Mouse (Mus musculus): Measurements from ENCODE around the gene Gm20683. TPM values are rescaled to one million over a fixed set of nuclear protein-coding genes. Genes with fewer than 3 reads are reported as not detected.

Gm20683 gene
- polyA plus RNA-seq, 1 experiment from 2014 or later, result 14.8 TPM

DNA sequence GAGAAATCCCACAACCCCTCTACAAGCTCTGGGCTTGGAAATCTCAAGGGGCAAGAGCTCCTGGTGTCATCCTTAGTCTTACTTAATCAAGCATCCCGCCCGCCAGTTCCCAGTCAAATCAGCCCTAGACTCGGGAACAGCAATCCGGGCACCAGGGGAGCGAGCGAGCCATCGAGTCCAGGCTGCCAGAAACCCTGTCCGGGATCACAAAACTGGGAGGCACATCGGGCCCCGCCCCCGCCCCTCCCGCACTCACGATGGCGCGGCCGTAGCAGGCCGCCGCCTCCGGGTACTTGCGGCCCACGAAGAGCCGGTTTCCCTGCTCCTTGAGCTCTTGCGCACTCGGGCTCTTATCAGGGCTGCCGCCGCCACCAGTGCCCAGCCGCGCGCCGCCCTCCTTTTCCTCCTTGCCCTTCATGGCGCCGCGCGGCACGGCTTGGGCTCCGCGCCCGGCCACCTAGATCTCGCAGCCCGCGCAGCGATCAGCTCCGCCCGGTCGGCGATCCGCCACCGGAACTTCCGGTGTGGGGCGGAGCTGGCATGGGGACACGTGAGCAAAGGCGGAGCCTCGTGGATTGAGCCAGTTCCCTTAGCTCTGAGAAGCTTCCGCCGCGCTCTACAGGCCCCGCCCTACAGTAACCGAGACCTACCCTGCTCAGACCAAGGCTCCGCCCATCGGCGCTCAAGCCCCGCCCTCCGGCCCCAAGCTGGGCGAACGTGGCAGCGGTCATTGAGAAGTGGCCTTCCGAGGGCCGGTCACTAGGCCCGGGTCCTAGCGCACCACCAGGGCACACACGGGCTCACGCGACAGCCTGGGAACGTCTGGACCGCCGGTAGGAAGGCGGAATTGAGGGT lies 8.9 kb downstream of the Gm20683 start:
- no peaks in the 10 kb centered on the region for H3K27me3 ChIP-seq (replicated peaks; ENCODE audit: control insufficient read depth, insufficient read depth, low read length)
- H3K9ac ChIP-seq (ENCODE audit: low read depth, low read length), result peak overlapping the region; percentile 77
- peak overlapping the region; percentile 98 for H3K27ac ChIP-seq (ENCODE audit: low read depth, low read length)
- peaks cover 75% of the 10 kb centered on the region for H3K4me1 ChIP-seq (ENCODE audit: control insufficient read depth, insufficient read depth, low read depth, low read length)
- under 1% methylated on average over 75 of the region's 77 CpGs for WGBS
- peaks cover 18% of the 10 kb centered on the region for H3K36me3 ChIP-seq (ENCODE audit: control insufficient read depth, insufficient read depth, low read length)
- H3K4me2 ChIP-seq (ENCODE audit: low read length), result peak overlapping the region; percentile 78
- peak; percentile 90 for ATAC-seq
- peak overlapping the region; percentile 74 for H3K4me3 ChIP-seq (ENCODE audit: low read length)
- H3K9me3 ChIP-seq (ENCODE audit: control insufficient read depth, low read length), result no peaks in the 10 kb centered on the region

DNA sequence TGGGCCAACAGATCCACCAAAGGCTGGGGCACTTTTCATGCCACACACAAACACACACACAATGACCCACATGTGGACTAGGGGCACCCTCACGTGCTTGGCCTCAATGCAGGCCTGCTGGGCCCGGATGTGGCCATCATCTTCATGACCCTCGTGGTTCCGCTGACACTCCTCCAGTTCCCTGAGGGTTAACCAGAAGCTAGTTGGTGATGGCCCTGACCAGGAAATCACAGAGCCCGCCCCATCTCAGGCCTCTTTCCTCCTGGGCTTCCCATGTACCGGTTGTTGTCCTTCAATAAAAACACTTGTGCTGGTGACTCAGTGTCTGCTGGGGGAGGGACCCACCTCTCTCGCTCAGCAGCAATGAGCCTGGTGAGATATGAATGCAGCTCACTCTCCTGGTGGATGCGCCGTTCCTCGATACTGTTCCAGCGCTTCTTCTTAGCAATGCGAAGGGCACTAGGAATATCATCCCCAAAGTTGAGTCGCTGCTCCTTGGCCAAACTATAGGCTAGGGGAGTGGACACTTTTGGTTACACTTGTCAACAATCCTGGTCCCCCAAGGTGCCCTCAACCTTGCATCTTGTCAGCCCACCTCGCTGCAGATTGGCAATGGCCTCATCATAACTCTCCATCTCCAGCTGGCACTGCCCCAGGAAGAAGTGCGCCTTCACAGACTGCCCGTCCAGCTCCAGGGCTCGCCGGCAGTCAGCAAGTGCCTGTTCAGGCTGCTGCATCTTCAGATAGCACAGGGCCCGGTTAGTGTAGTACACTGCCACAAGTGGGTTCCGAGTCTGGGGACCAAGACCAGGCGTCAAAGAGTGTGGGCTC lies 9.9 kb downstream of the Gm20683 start:
- Histone ChIP-seq H3K27me3 (replicated peaks; ENCODE audit: control insufficient read depth, insufficient read depth, low read length) (no peaks in the 10 kb centered on the region), H3K9ac (ENCODE audit: low read depth, low read length) (peak overlapping the region; percentile 76), H3K9me3 (ENCODE audit: control insufficient read depth, low read length) (no peaks in the 10 kb centered on the region), H3K36me3 (ENCODE audit: control insufficient read depth, insufficient read depth, low read length) (peaks cover 22% of the 10 kb centered on the region), H3K4me3 (ENCODE audit: low read length) (peak overlapping the region; percentile 74), H3K4me1 (ENCODE audit: control insufficient read depth, insufficient read depth, low read depth, low read length) (peaks cover 71% of the 10 kb centered on the region), H3K27ac (ENCODE audit: low read depth, low read length) (peak overlapping the region; percentile 98), H3K4me2 (ENCODE audit: low read length) (peak overlapping the region; percentile 78)
- WGBS, result 55% methylated on average over 21 of the region's 21 CpGs
- ATAC-seq, result no peak

DNA sequence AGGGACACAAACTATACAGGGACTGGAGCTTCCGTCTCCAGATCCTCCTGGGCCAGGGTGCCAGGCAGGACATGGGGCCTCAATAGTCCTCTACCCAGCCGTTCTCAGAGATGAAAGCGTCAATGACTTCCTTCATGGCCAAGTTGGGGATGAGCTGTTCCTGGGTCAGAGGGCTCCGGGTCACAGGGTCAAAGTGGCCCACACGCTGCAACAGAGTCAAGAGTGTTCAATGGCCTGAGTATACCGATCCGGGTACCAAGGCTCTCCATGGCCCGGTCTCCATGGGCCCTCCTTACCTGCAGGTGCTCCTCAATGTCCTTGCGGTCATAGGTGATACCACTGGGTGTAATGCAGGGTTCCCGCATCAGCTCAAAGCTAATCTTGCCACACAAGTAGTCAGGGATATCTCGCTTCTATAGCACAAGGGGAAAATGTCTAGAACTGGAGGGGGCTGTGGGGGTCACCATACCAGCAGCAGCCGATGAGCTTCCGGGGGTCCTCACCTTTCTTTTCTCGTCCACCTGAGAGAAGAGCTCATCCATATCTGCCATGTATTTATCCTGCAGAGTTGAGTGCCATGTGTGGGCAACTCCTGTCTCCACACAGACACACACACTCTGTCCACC lies 10.6 kb downstream of the Gm20683 start:
- peak overlapping the region; percentile 78 for H3K4me2 ChIP-seq (ENCODE audit: low read length)
- H3K27me3 ChIP-seq (replicated peaks; ENCODE audit: control insufficient read depth, insufficient read depth, low read length), result no peaks in the 10 kb centered on the region
- ATAC-seq, result no peak
- H3K9me3 ChIP-seq (ENCODE audit: control insufficient read depth, low read length), result no peaks in the 10 kb centered on the region
- no peak overlapping the region for H3K27ac ChIP-seq (ENCODE audit: low read depth, low read length)
- peaks cover 24% of the 10 kb centered on the region for H3K36me3 ChIP-seq (ENCODE audit: control insufficient read depth, insufficient read depth, low read length)
- WGBS, result 85% methylated on average over 14 of the region's 14 CpGs
- H3K4me3 ChIP-seq (ENCODE audit: low read length), result peak overlapping the region; percentile 74; the same call in 1 of the 2 replicates
- H3K9ac ChIP-seq (ENCODE audit: low read depth, low read length), result no peak overlapping the region
- peaks cover 67% of the 10 kb centered on the region for H3K4me1 ChIP-seq (ENCODE audit: control insufficient read depth, insufficient read depth, low read depth, low read length)

DNA sequence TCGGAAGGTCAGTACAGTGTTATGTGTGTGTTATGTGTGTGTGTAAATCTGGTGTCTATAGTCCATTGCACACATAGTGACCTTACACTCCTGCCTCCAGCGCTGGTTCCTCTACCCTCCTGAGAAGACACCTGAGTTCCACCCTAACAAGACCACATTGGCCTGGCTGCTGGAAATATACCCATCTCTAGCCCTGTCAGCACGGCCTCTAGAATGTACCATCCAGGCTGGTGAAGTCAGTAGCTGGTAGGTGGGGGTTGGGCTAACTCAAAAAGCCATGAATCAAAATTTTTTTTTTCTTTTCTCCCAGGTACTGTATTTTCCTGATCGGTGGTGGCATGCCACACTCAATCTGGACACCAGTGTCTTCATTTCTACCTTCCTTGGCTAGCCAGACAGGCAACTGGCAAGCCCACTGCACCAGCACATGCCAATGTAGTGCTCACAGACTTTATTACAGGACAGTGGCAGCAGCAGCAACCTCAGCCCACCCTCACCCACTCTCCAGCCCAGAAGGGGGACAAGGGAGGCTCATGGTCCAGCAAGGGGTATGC lies 11.3 kb downstream of the Gm20683 start:
- Histone ChIP-seq H3K9ac (ENCODE audit: low read depth, low read length) (no peak overlapping the region), H3K4me1 (ENCODE audit: control insufficient read depth, insufficient read depth, low read depth, low read length) (peaks cover 63% of the 10 kb centered on the region), H3K36me3 (ENCODE audit: control insufficient read depth, insufficient read depth, low read length) (peaks cover 21% of the 10 kb centered on the region)

GRCm38 (mm10) chr17:25829558-25830017 lies 12.0 kb downstream of the Gm20683 start:
- Histone ChIP-seq H3K36me3 (ENCODE audit: control insufficient read depth, insufficient read depth, low read length) (peaks cover 21% of the 10 kb centered on the region), H3K4me2 (ENCODE audit: low read length) (peak overlapping the region; percentile 69), H3K9me3 (ENCODE audit: control insufficient read depth, low read length) (no peaks in the 10 kb centered on the region), H3K4me1 (ENCODE audit: control insufficient read depth, insufficient read depth, low read depth, low read length) (peaks cover 63% of the 10 kb centered on the region), H3K9ac (ENCODE audit: low read depth, low read length) (peak overlapping the region; percentile 81), H3K27ac (ENCODE audit: low read depth, low read length) (peak overlapping the region; percentile 92), H3K27me3 (replicated peaks; ENCODE audit: control insufficient read depth, insufficient read depth, low read length) (no peaks in the 10 kb centered on the region), H3K4me3 (ENCODE audit: low read length) (peak overlapping the region; percentile 63)
- 47% methylated on average over 8 of the region's 8 CpGs for WGBS
- ATAC-seq, result no peak

More for the DNA sequence above, 11.3 kb downstream of the Gm20683 start:
- no peak overlapping the region for H3K27ac ChIP-seq (ENCODE audit: low read depth, low read length)
- WGBS, result 80% methylated on average over 4 of the region's 4 CpGs
- no peaks in the 10 kb centered on the region for H3K27me3 ChIP-seq (replicated peaks; ENCODE audit: control insufficient read depth, insufficient read depth, low read length)
- no peaks in the 10 kb centered on the region for H3K9me3 ChIP-seq (ENCODE audit: control insufficient read depth, low read length)
- peak overlapping the region; percentile 63 for H3K4me3 ChIP-seq (ENCODE audit: low read length)
- no peak for ATAC-seq
- H3K4me2 ChIP-seq (ENCODE audit: low read length), result peak overlapping the region; percentile 69

DNA sequence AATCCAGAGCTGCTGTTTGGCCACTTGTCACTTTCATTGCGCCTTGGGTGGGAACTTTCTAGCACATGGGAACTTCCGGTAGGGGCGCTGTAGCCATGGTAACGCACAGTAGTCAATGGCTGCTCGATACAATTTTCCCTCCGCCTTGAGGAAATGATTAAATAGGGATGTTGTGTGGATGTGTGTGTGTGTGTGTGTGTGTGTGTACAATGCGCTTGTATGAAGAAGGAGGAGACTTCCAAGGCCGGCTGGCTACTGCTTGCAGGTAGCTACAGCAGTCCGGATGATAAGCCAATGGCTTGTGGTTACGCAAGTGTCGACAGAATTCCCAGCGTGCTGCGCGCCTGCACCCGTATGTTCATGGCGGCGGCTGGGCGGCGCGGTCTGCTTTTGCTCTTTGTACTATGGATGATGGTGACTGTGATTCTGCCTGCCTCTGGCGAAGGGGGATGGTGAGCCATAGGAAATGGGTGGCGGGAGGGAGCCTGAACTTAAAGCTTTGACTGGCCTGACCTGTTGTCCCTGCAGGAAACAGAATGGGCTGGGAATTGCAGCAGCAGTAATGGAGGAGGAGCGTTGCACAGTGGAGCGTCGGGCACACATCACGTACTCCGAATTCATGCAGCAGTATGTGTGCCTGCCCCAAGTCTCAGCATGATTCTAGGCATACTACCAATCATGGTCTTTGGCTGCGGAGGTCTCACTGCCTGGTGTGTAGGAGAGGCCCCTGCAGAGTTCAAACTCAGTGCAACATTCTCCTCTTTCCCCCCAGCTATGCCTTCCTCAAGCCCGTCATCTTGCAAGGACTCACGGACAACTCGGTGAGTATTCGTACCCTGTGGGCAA lies 12.6 kb downstream of the Gm20683 start, which contains the start of gene Jmjd8:
Gene Jmjd8, plus strand, starts transcription at position 156 of the 846 bp plus-strand sequence.
- H3K27me3 ChIP-seq (replicated peaks; ENCODE audit: control insufficient read depth, insufficient read depth, low read length), result no peaks in the 10 kb centered on the region
- peak within 1 kb of the TSS; percentile 92 for H3K27ac ChIP-seq (ENCODE audit: low read depth, low read length)
- H3K4me3 ChIP-seq (ENCODE audit: low read length), result peak within 1 kb of the TSS; percentile 63
- WGBS, result 1% methylated on average over 32 of the region's 32 CpGs
- peaks cover 63% of the 10 kb centered on the region for H3K4me1 ChIP-seq (ENCODE audit: control insufficient read depth, insufficient read depth, low read depth, low read length)
- peak within 1 kb of the TSS; percentile 81 for H3K9ac ChIP-seq (ENCODE audit: low read depth, low read length)
- no peaks in the 10 kb centered on the region for H3K9me3 ChIP-seq (ENCODE audit: control insufficient read depth, low read length)
- ATAC-seq, result peak; percentile 62
- H3K36me3 ChIP-seq (ENCODE audit: control insufficient read depth, insufficient read depth, low read length), result peaks cover 21% of the 10 kb centered on the region
- H3K4me2 ChIP-seq (ENCODE audit: low read length), result peak within 1 kb of the TSS; percentile 69

GRCm38 (mm10) chr17:25828223-25828594 lies 13.4 kb downstream of the Gm20683 start:
- ATAC-seq, result no peak
- Histone ChIP-seq H3K27ac (ENCODE audit: low read depth, low read length) (peak overlapping the region; percentile 92), H3K27me3 (replicated peaks; ENCODE audit: control insufficient read depth, insufficient read depth, low read length) (no peaks in the 10 kb centered on the region), H3K36me3 (ENCODE audit: control insufficient read depth, insufficient read depth, low read length) (peaks cover 21% of the 10 kb centered on the region), H3K9me3 (ENCODE audit: control insufficient read depth, low read length) (no peaks in the 10 kb centered on the region), H3K4me3 (ENCODE audit: low read length) (peak overlapping the region; percentile 63), H3K4me2 (ENCODE audit: low read length) (peak overlapping the region; percentile 69), H3K4me1 (ENCODE audit: control insufficient read depth, insufficient read depth, low read depth, low read length) (peaks cover 62% of the 10 kb centered on the region), H3K9ac (ENCODE audit: low read depth, low read length) (peak overlapping the region; percentile 81)
- WGBS, result 83% methylated on average over 8 of the region's 8 CpGs
